Mouse (Mus musculus) megakaryocyte-erythroid progenitor cell, adult 5-6 weeks (primary cell): ENCODE data around the gene Med6. TPM values are rescaled to one million over a fixed set of nuclear protein-coding genes. Genes with fewer than 3 reads are reported as not detected.
"Not testable (repeated sequence)": the region's sequence is repeated elsewhere in the genome, so short reads cannot be mapped to it uniquely, and the experiment has no call there.

Experiments
- ATAC-seq: replicated peaks from 2 replicates; pipeline ENCODE4 v1.8.0; 2016; ENCODE audit warnings: mild to moderate bottlenecking, inconsistent platforms; ENCODE audit not compliant: severe bottlenecking, poor library complexity, low FRiP score, low TSS enrichment
- total RNA-seq, 2 experiments: library from RNA; stranded (forward) in 1 of 2; stranded (reverse) in 1 of 2; fragments of 200-1000, 215-1000 nt in 1 of 2; fragments of >200 nt in 1 of 2; fragmentation: Nextera tagmentation in 1 of 2; gene quantifications; 2 replicates each; pipeline ENCODE4 v1.2.3; 2014 to 2017

Gene Med6
- total RNA-seq, 2 experiments from 2014 or later: 37.6 to 91.1 TPM

DNA sequence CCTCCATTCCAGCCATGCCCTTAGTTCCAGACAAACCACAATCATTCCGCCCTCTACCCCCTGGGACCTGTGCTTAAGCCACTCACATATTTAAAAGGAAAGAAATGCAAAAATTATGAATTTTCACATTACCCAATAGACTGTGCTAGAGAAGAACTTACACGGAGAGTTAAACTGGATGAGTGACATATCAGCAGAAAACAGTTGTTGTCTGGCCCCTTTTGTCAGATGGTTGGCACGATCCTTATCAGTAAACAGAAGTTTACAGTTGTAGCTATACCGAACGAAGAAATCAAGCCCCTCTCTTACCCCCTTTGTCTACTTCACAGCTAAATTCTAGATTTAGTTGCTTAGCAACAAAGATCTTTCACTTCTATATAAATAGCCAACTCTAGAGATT is 26.9 kb downstream of the Med6 start:
- peak; percentile 68; the same call in 1 of the 2 replicates for ATAC-seq

DNA sequence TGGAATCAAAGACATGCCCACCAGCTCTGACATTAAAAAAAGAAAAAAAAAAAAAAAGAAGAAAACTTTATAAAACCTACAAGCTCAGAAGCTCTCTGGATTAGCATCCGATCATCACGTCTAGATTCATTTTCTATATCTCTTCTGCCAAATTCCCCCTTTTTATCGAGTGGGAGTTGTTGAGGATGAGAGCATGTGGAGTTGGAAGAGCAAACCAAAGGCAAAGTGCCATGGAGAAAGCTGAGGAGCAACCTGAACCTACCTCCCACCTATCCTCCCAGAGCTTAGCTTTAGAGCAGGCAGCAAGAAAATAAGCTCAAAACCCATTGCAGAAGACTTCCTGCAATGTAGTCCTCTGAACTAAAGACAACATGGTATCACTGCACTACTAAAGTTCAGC is 30.6 kb downstream of the Med6 start:
- ATAC-seq: no peak

DNA sequence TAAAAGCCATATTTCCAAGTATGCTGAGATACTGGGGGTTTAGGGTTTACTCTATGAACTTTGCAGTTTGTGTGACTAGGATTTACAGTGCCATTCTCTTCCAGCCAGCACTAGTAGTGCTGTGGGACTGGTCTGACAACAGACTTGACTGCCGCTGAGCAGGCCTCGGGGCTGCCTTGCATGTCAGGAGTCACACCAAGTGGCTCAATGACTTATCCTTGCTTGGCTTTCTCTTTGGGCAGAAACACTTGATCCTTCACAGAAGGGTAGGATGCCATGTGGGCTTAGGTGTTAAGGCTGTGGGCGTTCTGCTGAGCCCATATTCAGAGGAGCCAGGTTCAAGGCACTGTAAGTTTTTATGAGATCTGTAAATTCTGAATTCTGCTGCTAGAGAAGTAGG is 45.5 kb downstream of the Med6 start:
- no peak for ATAC-seq

DNA sequence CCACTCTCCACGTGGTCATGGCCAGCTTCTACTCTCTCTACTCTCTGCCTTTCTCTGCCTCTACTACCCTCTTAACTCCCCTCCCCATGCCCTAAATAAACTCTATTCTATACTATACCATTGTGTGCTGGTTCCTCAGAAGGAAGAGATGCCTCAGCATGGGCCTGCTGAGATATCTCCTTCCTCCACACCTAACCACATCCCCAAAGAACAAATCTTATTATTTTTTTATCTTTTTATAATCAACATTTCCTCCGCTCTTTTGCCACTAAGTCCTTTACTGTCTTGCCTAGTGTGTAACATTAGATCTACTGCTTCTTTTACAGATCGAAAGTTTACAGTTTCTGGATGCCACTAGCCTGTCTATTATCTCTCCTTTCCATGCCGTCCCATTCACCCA is 47.6 kb downstream of the Med6 start:
- ATAC-seq: no peak

DNA sequence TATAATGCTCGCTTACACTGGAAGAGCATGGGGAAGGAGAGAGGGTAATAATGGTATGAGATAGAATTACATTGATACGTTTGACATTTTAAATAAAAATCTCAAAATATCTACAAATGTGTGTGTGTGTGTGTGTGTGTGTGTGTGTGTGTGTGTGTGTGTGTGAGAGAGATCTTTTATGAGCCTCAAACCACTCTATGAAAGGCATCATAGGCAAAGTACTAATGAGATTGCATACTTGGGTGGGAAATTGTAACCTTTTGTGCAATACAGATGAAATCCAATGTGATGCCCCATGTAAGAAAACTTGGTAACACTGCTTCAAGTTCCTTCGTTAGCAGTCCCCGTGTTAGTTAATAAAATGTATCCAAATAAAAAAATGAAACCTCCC is 61.8 kb downstream of the Med6 start:
- ATAC-seq: no peak

DNA sequence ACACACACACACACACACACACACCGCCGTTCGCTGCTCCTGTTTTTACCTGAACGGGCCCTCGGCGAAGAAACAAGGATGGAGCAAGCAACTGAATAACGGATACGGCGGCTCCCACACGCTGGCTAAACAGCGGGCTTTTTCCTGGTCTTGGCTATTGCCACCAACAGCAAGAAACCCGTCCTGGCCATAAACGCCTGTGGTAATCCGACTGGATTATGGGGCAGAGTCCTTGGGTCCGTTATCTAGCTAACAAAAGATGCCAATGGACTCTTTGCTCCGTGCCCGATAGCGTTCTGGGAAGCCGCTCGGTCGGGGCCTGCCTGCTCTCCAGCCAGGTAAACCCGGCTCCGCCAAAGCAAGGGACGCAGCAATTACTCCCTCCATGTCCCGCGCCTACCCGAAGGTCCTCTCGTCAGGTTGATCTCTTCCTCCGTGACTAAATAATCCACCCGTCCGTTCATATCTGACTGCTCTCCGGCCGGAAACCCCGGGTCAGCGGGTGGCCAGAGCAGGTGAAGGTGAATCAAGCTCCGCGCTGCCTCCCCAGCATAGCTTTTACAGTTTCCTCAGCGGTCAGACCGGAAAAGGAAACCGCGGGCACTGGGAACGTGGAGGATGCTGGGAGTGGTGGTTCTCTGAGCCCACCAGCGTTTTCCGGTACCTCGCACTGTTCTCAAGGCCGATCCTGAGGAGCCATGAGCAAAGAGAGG is 62.3 kb downstream of the Med6 start, which contains the start of the genes Gm20498 and Synj2bp:
Gene Gm20498 (minus strand): TSS at position 590 of the 713 bp plus-strand sequence.
Gene Synj2bp (minus strand): TSS at position 596 of the 713 bp plus-strand sequence.
- peak; percentile 97 for ATAC-seq

DNA sequence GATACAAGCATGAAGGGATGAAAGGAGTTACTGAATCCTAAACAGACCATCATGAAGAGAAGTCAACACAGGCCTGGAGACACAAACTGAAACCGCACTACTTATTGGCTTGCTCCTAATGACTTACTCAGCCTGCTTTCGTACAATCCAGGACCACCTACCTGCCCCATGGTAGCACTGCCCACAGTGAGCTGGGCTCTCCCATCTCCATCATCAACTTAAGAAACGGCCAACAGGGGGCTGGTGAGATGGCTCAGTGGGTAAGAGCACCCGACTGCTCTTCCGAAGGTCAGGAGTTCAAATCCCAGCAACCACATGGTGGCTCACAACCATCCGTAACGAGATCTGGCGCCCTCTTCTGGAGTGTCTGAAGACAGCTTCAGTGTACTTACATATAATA is 64.2 kb downstream of the Med6 start:
- ATAC-seq: not testable (repeated sequence)

Other genes starting within 250 kb of the Med6 start
- gene Gm4787, start 215.5 kb downstream of the Med6 start, total RNA-seq (2014; fragmentation: Nextera tagmentation): 1.5 and 6.8 TPM in 2 replicates
- gene Gm4787, start 215.5 kb downstream of the Med6 start, total RNA-seq (2017): 0.23 TPM in 1 of 2 replicates, not detected in the other
- gene Adam4, start 173.1 kb downstream of the Med6 start, total RNA-seq (2014; fragmentation: Nextera tagmentation): 4.3 and 6.9 TPM in 2 replicates
- not detected in 2 replicates for gene Adam4, start 173.1 kb downstream of the Med6 start, total RNA-seq (2017)
- 77.5 and 115 TPM in 2 replicates for gene Cox16, start 109.9 kb downstream of the Med6 start, total RNA-seq (2014; fragmentation: Nextera tagmentation)
- gene Cox16, start 109.9 kb downstream of the Med6 start, total RNA-seq (2017): 70.2 and 120 TPM in 2 replicates
- gene Gm20498, start 62.1 kb downstream of the Med6 start, total RNA-seq (2014; fragmentation: Nextera tagmentation): 9.7 and 18.7 TPM in 2 replicates
- 57.2 and 72.9 TPM in 2 replicates for gene Gm20498, start 62.1 kb downstream of the Med6 start, total RNA-seq (2017)
- gene Synj2bp, start 62.1 kb downstream of the Med6 start, total RNA-seq (2014; fragmentation: Nextera tagmentation): 18.4 and 34.7 TPM in 2 replicates
- 43.6 and 48.1 TPM in 2 replicates for gene Synj2bp, start 62.1 kb downstream of the Med6 start, total RNA-seq (2017)
- not detected in 2 replicates for gene Adam21, start 26.5 kb downstream of the Med6 start, total RNA-seq (2014; fragmentation: Nextera tagmentation)
- gene Adam21, start 26.5 kb downstream of the Med6 start, total RNA-seq (2017): not detected in 2 replicates
- gene Ttc9, start 36.2 kb upstream of the Med6 start, total RNA-seq (2014; fragmentation: Nextera tagmentation): not detected in 2 replicates
- not detected in 2 replicates for gene Ttc9, start 36.2 kb upstream of the Med6 start, total RNA-seq (2017)
- 0.67 TPM in 1 of 2 replicates, not detected in the other for gene Map3k9, start 186.2 kb upstream of the Med6 start, total RNA-seq (2014; fragmentation: Nextera tagmentation)
- 0.19 TPM in 1 of 2 replicates, not detected in the other for gene Map3k9, start 186.2 kb upstream of the Med6 start, total RNA-seq (2017)